Mouse (Mus musculus): ENCODE measurements at regions not wholly inside any gene's neighbourhood (a gene's known extent, or its start where the extent isn't known, plus 50 kb on each side); places are given as distances from the start of the nearest gene placed in this dataset.

- TF ChIP-seq CTCF (IDR thresholded peaks at IDR 0.05; ENCODE audit: borderline replicate concordance, control insufficient read depth, extremely low read depth, insufficient read depth, low read length, poor library complexity) (no peak), POLR2A (IDR thresholded peaks at IDR 0.05; ENCODE audit: control insufficient read depth, extremely low read depth, insufficient read depth, low read length, poor library complexity) (no peak)
Observed at GRCm38 (mm10) chr13:72937246-72937645, 308.6 kb downstream of the Irx2 start.
